Mouse (Mus musculus) myocyte (in vitro differentiated cells): ENCODE results near the gene Pakap. TPM values are rescaled to one million over a fixed set of nuclear protein-coding genes. Genes with fewer than 3 reads are reported as not detected.

Source experiments
- H3K27me3 ChIP-seq: one replicate; pipeline ENCODE4 v1.6.1; 2011; ENCODE audit not compliant: control insufficient read depth, insufficient read depth, insufficient read length
- H3K36me3 ChIP-seq: one replicate; pipeline ENCODE4 v1.6.1; 2011; ENCODE audit not compliant: control insufficient read depth, insufficient read depth
- H3K4me2 ChIP-seq: one replicate; pipeline ENCODE4 v1.6.1; 2011; ENCODE audit warnings: low read depth, control low read depth
- H3K4me3 ChIP-seq: one replicate; pipeline ENCODE4 v1.5.1; 2011; ENCODE audit warnings: mild to moderate bottlenecking, control low read depth, moderate library complexity
- H3K79me2 ChIP-seq: one replicate; pipeline ENCODE4 v1.6.1; 2011; ENCODE audit not compliant: control insufficient read depth, insufficient read depth
- H3ac ChIP-seq: one replicate; pipeline ENCODE4 v1.6.1; 2011; ENCODE audit not compliant: control insufficient read depth, insufficient read length
- CEBPB ChIP-seq: IDR thresholded peaks from 2 replicates; pipeline ENCODE4 v1.6.1; 2011; ENCODE audit warnings: mild to moderate bottlenecking, moderate library complexity; ENCODE audit not compliant: poor library complexity, insufficient read depth, severe bottlenecking
- E2F4 ChIP-seq: IDR thresholded peaks from one replicate; pipeline ENCODE4 v1.6.1; 2011; ENCODE audit warnings: mild to moderate bottlenecking, control low read depth, moderate library complexity; ENCODE audit not compliant: insufficient read depth
- MAX ChIP-seq: IDR thresholded peaks from one replicate; pipeline ENCODE4 v1.6.1; 2011; ENCODE audit warnings: low read depth, mild to moderate bottlenecking, control low read depth
- MYOD1 ChIP-seq, 3 experiments: IDR thresholded peaks; one replicate each; pipeline ENCODE4 v1.6.1; 2011; ENCODE audit warnings: control low read depth in 2 of 3, low read depth in 2 of 3, mild to moderate bottlenecking in 2 of 3, moderate library complexity in 1 of 3; ENCODE audit not compliant: insufficient read length in 2 of 3, control insufficient read depth in 1 of 3
- MYOG ChIP-seq, 3 experiments: IDR thresholded peaks; one replicate each; pipeline ENCODE4 v1.6.1; 2011; ENCODE audit warnings: control low read depth in 2 of 3, low read depth in 2 of 3, mild to moderate bottlenecking in 2 of 3; ENCODE audit not compliant: insufficient read length in 2 of 3, control insufficient read depth in 1 of 3, insufficient read depth in 1 of 3
- POLR2A ChIP-seq: IDR thresholded peaks from one replicate; pipeline ENCODE4 v1.6.1; 2011; ENCODE audit warnings: low read depth, mild to moderate bottlenecking, control low read depth, moderate library complexity; ENCODE audit not compliant: insufficient read length
- POLR2AphosphoS2 ChIP-seq: IDR thresholded peaks from one replicate; pipeline ENCODE4 v1.6.1; 2011; ENCODE audit warnings: low read depth, control low read depth; ENCODE audit not compliant: insufficient read length
- REST ChIP-seq: IDR thresholded peaks from one replicate; pipeline ENCODE4 v1.6.1; 2011; ENCODE audit warnings: mild to moderate bottlenecking, control low read depth, moderate library complexity; ENCODE audit not compliant: insufficient read depth, insufficient read length
- SRF ChIP-seq: IDR thresholded peaks from one replicate; pipeline ENCODE4 v1.6.1; 2011; ENCODE audit warnings: low read depth; ENCODE audit not compliant: control insufficient read depth, insufficient read length
- TCF12 ChIP-seq: IDR thresholded peaks from one replicate; pipeline ENCODE4 v1.6.1; 2011; ENCODE audit warnings: mild to moderate bottlenecking, control low read depth; ENCODE audit not compliant: poor library complexity, insufficient read depth, severe bottlenecking
- TCF3 ChIP-seq: IDR thresholded peaks from one replicate; pipeline ENCODE4 v1.6.1; 2011; ENCODE audit warnings: low read depth, control low read depth; ENCODE audit not compliant: insufficient read length
- USF1 ChIP-seq: IDR thresholded peaks from one replicate; pipeline ENCODE4 v1.6.1; 2011; ENCODE audit warnings: low read depth, mild to moderate bottlenecking, control low read depth, moderate library complexity
- polyA plus RNA-seq: library from polyadenylated mRNA; unstranded; fragments of >200 nt; fragmentation: generic; extraction: Trizol; gene quantifications from one replicate; pipeline ENCODE4 v1.2.1, GENCODE M21; 2012; ENCODE audit warnings: missing spikeins

Pakap gene
- polyA plus RNA-seq, 1 experiment, result 6.5 TPM

DNA sequence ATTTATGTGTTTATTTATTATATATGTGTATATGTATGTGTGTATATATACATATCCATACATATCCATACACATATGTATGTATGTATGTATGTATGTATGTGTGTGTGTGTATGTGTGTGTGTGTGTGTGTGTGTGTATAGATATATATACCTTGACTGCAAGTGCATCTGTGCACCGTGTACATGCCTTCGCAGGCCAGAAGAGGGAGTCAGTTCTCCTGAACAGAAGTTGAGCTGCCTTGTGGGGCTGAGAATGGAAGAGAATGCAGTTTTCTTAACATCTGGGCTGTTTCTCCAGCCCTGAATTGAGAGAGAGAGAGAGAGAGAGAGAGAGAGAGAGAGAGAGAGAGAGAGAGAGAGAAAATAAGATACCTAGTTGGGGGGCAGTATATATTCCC, 155.7 kb downstream of the Pakap start:
- no peak overlapping the region for H3K4me3 ChIP-seq
- no peaks in the 10 kb centered on the region for H3K27me3 ChIP-seq
- H3K4me2 ChIP-seq, result no peak overlapping the region
- H3ac ChIP-seq, result no peak overlapping the region
- TF ChIP-seq CEBPB, result no peak
- TF ChIP-seq SRF, result no peak
- no peak for TF ChIP-seq POLR2A
- no peak for TF ChIP-seq TCF3
- TF ChIP-seq MYOG (IDR thresholded peaks at IDR 0.05; ENCODE audit: control insufficient read depth in 1 of 3, insufficient read depth in 1 of 3, insufficient read length in 2 of 3, low read depth in 2 of 3), result no peak
- TF ChIP-seq POLR2AphosphoS2, result no peak
- TF ChIP-seq TCF12, result no peak
- no peak for TF ChIP-seq MYOD1 (IDR thresholded peaks at IDR 0.05; ENCODE audit: control insufficient read depth in 1 of 3, insufficient read length in 2 of 3, low read depth in 2 of 3)
- TF ChIP-seq REST, result no peak
- TF ChIP-seq E2F4, result no peak
- TF ChIP-seq MAX, result no peak
- TF ChIP-seq USF1, result no peak
- no peaks in the 10 kb centered on the region for H3K79me2 ChIP-seq
- H3K36me3 ChIP-seq, result no peaks in the 10 kb centered on the region

DNA sequence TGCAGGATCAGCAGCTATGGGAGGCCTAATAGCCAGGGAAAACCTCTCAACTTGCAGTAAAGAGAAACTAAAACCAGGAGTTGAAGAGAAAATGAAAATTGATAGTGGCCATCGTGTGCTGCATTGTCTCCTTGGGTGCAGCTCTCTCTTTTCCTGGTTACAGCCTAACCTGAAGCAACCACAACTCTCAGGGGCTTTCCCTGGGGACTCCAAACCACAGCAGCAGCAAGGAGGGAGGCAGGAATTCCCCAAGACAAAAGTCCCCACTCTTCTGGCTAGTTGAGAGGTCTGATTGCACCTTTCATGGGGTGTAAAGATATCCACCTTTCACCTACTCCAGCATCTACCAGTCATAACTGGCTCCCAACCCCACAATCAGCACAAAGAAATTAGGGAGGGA, 157.6 kb downstream of the Pakap start:
- Histone ChIP-seq H3K36me3 (no peaks in the 10 kb centered on the region), H3K79me2 (no peaks in the 10 kb centered on the region), H3ac (no peak overlapping the region), H3K27me3 (no peaks in the 10 kb centered on the region), H3K4me2 (no peak overlapping the region), H3K4me3 (no peak overlapping the region)
- no peak for TF ChIP-seq E2F4
- no peak for TF ChIP-seq MYOG (IDR thresholded peaks at IDR 0.05; ENCODE audit: control insufficient read depth in 1 of 3, insufficient read depth in 1 of 3, insufficient read length in 2 of 3, low read depth in 2 of 3)
- TF ChIP-seq CEBPB, result no peak
- TF ChIP-seq TCF3, result no peak
- no peak for TF ChIP-seq SRF
- no peak for TF ChIP-seq POLR2A
- no peak for TF ChIP-seq MAX
- no peak for TF ChIP-seq POLR2AphosphoS2
- TF ChIP-seq USF1, result no peak
- no peak for TF ChIP-seq MYOD1 (IDR thresholded peaks at IDR 0.05; ENCODE audit: control insufficient read depth in 1 of 3, insufficient read length in 2 of 3, low read depth in 2 of 3)
- TF ChIP-seq REST, result no peak
- TF ChIP-seq TCF12, result no peak

DNA sequence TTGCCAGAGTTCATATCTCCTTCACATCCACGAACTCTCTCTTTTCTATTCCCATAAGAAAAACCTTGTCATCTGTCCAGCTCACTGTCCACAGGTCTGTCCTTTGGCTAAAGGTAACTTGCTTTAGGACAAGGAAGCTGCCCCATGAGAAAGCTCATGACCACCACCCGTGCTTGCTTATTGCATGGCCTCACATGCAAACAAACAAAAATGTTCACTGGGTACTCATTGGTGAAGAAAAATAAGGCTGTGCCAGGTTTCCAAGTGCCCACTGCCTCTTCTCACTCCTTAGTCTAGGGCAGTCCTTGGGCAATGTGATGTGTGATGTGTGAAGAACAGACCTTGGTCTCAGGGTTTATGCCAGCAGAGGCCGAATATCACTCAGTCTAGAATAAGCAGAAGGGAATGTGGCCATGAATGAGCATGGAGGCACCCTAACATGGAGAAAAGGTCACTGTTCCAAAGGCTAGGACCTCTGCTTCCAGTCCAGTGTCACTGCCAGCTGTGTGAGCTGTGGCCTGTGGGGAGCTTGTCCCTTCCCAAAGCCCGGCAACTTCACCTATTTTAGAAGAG, 160.7 kb downstream of the Pakap start:
- no peak overlapping the region for H3ac ChIP-seq
- TF ChIP-seq POLR2A, result no peak
- no peak for TF ChIP-seq SRF
- TF ChIP-seq POLR2AphosphoS2, result no peak
- TF ChIP-seq MYOD1 (IDR thresholded peaks at IDR 0.05; ENCODE audit: control insufficient read depth in 1 of 3, insufficient read length in 2 of 3, low read depth in 2 of 3), result no peak
- TF ChIP-seq E2F4, result no peak
- TF ChIP-seq CEBPB, result no peak
- no peak for TF ChIP-seq MAX
- no peak for TF ChIP-seq TCF12
- H3K4me2 ChIP-seq, result no peak overlapping the region
- no peak overlapping the region for H3K4me3 ChIP-seq
- no peaks in the 10 kb centered on the region for H3K27me3 ChIP-seq
- no peaks in the 10 kb centered on the region for H3K79me2 ChIP-seq
- H3K36me3 ChIP-seq, result no peaks in the 10 kb centered on the region

DNA sequence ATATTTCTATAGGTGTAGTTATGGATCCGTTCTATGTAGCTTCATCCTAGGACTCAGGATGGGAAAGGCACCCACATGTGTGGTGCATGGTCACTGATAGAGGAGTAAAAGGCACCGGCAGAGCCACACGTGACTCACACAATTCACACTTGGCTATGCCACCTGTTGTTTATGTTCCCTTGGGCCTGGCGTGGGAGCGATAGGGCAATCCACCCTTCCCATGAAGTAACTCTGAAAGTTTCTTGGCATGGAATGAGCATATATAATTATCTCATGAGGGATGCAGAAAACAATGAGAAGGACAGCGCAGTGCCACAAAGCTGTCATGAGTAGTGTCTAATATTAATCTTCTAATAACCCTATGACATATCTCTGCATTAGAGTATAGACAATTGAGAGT, 162.1 kb downstream of the Pakap start:
- no peak overlapping the region for H3K4me3 ChIP-seq
- H3K36me3 ChIP-seq, result no peaks in the 10 kb centered on the region
- TF ChIP-seq TCF3, result peak; percentile 4
- TF ChIP-seq REST, result no peak
- TF ChIP-seq E2F4, result no peak
- TF ChIP-seq MYOD1 (IDR thresholded peaks at IDR 0.05; ENCODE audit: control insufficient read depth in 1 of 3, insufficient read length in 2 of 3, low read depth in 2 of 3), result peak in 2 of 3 experiments; percentile 48 to 75
- peak in 1 of 3 experiments; percentile 72 for TF ChIP-seq MYOG (IDR thresholded peaks at IDR 0.05; ENCODE audit: control insufficient read depth in 1 of 3, insufficient read depth in 1 of 3, insufficient read length in 2 of 3, low read depth in 2 of 3)
- no peak for TF ChIP-seq CEBPB
- no peak for TF ChIP-seq POLR2AphosphoS2
- no peak for TF ChIP-seq USF1
- H3K27me3 ChIP-seq, result no peaks in the 10 kb centered on the region
- H3K79me2 ChIP-seq, result no peaks in the 10 kb centered on the region
- H3ac ChIP-seq, result no peak overlapping the region
- peak overlapping the region; percentile 50 for H3K4me2 ChIP-seq

DNA sequence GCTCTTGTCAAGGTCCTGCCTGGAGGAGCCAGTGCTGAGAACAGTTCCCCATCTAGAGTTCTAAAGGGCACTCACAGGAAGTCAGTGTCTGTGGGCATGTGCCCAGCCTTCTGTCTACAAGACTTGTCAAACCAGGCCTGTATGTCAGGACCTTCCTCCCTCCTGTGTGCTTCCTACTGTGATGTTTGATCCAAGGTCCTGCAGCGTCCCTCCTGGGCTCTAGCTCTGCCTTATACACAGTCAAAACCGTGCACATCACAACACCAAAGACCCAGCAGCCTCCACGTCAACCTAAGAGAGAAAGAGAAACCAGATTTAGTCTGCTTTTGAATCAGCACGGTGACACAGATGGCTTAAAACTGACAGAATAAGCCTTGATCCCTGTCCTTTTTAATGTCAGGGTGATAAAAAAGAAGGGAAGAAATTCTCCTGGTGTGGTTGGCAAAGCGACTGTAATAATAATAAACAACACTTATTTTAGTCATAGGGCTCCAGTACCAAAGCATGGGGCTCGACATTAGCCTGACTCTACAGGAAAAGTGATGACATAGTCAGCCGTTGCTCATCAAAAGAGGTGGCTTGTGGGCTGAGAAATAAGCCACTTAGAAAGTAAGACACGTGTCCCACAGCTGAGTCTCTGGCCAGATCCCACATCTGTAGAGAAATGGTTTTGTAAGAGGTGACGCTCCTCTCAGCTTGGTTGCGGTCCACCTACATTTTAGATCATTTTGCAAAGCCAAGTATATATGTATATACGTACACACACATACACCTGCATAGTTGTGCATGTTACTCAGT, 163.0 kb downstream of the Pakap start:
- no peaks in the 10 kb centered on the region for H3K36me3 ChIP-seq
- H3K27me3 ChIP-seq, result no peaks in the 10 kb centered on the region
- TF ChIP-seq POLR2AphosphoS2 (peak; percentile 17), USF1 (peak; percentile 8), MYOG (IDR thresholded peaks at IDR 0.05; ENCODE audit: control insufficient read depth in 1 of 3, insufficient read depth in 1 of 3, insufficient read length in 2 of 3, low read depth in 2 of 3) (no peak)
- H3K4me2 ChIP-seq, result peak overlapping the region; percentile 50
- H3K79me2 ChIP-seq, result no peaks in the 10 kb centered on the region
- no peak overlapping the region for H3K4me3 ChIP-seq
- no peak overlapping the region for H3ac ChIP-seq
